Mouse (Mus musculus) lung, postnatal 0 days (tissue): ENCODE measurements at regions not wholly inside any gene's neighbourhood (a gene's known extent, or its start where the extent isn't known, plus 50 kb on each side); places are given as distances from the start of the nearest gene placed in this dataset.
A peak's percentile ranks its signal among the peaks of the same experiment; 100 is the strongest.

Experiments
- CTCF ChIP-seq: IDR thresholded peaks from 2 replicates; pipeline ENCODE4 v1.5.1; 2016; ENCODE audit warnings: antibody characterized with exemption, mild to moderate bottlenecking
- EP300 ChIP-seq: IDR thresholded peaks from 2 replicates; pipeline ENCODE4 v1.6.1; 2016; ENCODE audit warnings: antibody characterized with exemption, mild to moderate bottlenecking, control low read depth

DNA sequence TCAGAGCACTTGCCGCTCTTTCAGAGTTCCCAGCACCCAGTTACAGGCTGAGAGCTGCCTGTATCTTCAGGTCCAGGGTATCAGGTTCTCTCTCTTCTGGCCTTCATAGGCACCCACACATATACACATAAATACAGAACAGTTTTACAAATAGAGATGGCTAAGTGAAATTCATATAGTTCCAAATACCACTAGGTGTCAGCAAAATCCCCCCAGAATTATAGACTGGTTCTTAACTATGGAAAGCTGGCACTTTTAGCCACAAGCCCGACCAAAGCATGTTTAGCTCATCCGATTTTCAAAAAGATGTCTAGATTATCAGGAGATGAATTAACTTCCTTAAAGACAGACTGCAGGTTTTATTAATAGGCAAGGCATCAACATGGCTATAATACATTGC, 107.4 kb upstream of the Apob start:
- TF ChIP-seq CTCF: peak; percentile 56
- TF ChIP-seq EP300: no peak
